Mouse (Mus musculus) brain, embryonic 14.5 days (tissue): ENCODE measurements around the gene Rpl23.

Experiments used
- CTCF ChIP-seq: fragments of 200-500 bp; IDR thresholded peaks from 2 replicates; pipeline ENCODE4 v1.5.1; 2012; ENCODE audit warnings: inconsistent platforms, mild to moderate bottlenecking, moderate library complexity, borderline replicate concordance; ENCODE audit not compliant: insufficient read depth, insufficient read length; ENCODE audit errors: extremely low read depth
- POLR2A ChIP-seq: fragments of 200-500 bp; IDR thresholded peaks from 2 replicates; pipeline ENCODE4 v1.6.1; 2012; ENCODE audit warnings: mild to moderate bottlenecking, inconsistent platforms, borderline replicate concordance; ENCODE audit not compliant: poor library complexity, insufficient read depth, insufficient read length, severe bottlenecking; ENCODE audit errors: extremely low read depth

GRCm38 (mm10) chr11:97736645-97737044 lies 45.6 kb downstream of the Rpl23 start:
- TF ChIP-seq CTCF (no peak), POLR2A (no peak)
